Mouse (Mus musculus) spleen, adult 2 months (tissue): ENCODE data around the gene Cbx8.

Source experiments
- CTCF ChIP-seq: fragments of 200-500 bp; IDR thresholded peaks from 2 replicates; pipeline ENCODE4 v1.5.1; 2011; ENCODE audit warnings: mild to moderate bottlenecking, inconsistent platforms; ENCODE audit not compliant: insufficient read depth, insufficient read length, insufficient replicate concordance; ENCODE audit errors: extremely low read depth
- POLR2A ChIP-seq: fragments of 200-500 bp; IDR thresholded peaks from 2 replicates; pipeline ENCODE4 v1.6.1; 2011; ENCODE audit warnings: low read depth, low read length, inconsistent platforms

DNA sequence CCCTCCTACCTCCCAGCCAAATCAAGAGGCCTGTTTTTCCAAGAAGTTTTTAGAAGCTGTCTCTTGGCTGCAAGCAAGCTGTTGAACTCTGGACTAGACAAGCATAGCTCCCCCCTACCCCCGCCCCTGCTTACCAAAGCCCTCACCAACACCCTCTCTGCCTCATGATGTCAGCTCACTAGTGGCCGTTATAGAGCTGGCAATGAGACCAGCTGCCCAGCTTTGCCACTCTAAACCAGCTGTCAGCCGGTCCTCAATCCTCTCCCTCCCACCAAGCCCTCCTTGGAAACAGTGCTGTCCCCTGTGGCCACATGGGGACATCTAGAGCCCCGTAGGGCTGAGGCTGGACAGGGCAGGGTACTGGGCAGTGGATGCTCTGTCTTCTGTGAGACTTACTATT lies 45.3 kb downstream of the Cbx8 start:
- TF ChIP-seq CTCF (no peak), POLR2A (no peak)
